Mouse (Mus musculus) Muller cell, postnatal 12 days (primary cell): ENCODE results near the gene Cmc2.

ENCODE experiments used
- DNase-seq: peaks from one replicate; pipeline ENCODE4 v3.0.0-alpha.2; 2015; ENCODE audit errors: inconsistent ontology term

Gene Cmc2

GRCm38 (mm10) chr8:116905836-116906235 is 15.4 kb downstream of the Cmc2 start:
- no peak for DNase-seq

GRCm38 (mm10) chr8:116905252-116905651 is 16.0 kb downstream of the Cmc2 start:
- DNase-seq: no peak

GRCm38 (mm10) chr8:116904736-116905135 is 16.5 kb downstream of the Cmc2 start:
- no peak for DNase-seq

GRCm38 (mm10) chr8:116895521-116895920 is 25.7 kb downstream of the Cmc2 start:
- no peak for DNase-seq

GRCm38 (mm10) chr8:116893938-116894337 is 27.3 kb downstream of the Cmc2 start:
- DNase-seq: no peak

GRCm38 (mm10) chr8:116892636-116893035 is 28.6 kb downstream of the Cmc2 start:
- DNase-seq: no peak

- DNase-seq: no peak
These were observed 29.1 kb downstream of the Cmc2 start for GRCm38 (mm10) chr8:116892130-116892529.

GRCm38 (mm10) chr8:116891446-116891845 is 29.8 kb downstream of the Cmc2 start:
- no peak for DNase-seq

GRCm38 (mm10) chr8:116887813-116888212 is 33.4 kb downstream of the Cmc2 start:
- no peak for DNase-seq

GRCm38 (mm10) chr8:116881396-116881795 is 39.9 kb downstream of the Cmc2 start:
- DNase-seq: no peak

GRCm38 (mm10) chr8:116875798-116876450 is 45.3 kb downstream of the Cmc2 start:
- no peak for DNase-seq

GRCm38 (mm10) chr8:116873986-116874385 is 47.3 kb downstream of the Cmc2 start:
- no peak for DNase-seq

- DNase-seq: no peak
These were observed 47.7 kb downstream of the Cmc2 start for GRCm38 (mm10) chr8:116873586-116873985.

- DNase-seq: no peak
These were observed 48.4 kb downstream of the Cmc2 start for GRCm38 (mm10) chr8:116872761-116873342.

GRCm38 (mm10) chr8:116868699-116869098 is 52.6 kb downstream of the Cmc2 start:
- DNase-seq: peak; percentile 29

GRCm38 (mm10) chr8:116867321-116867720 is 53.9 kb downstream of the Cmc2 start:
- DNase-seq: no peak

- DNase-seq: no peak
These were observed 54.9 kb downstream of the Cmc2 start for GRCm38 (mm10) chr8:116866118-116866903.

- no peak for DNase-seq
These were observed 56.7 kb downstream of the Cmc2 start for GRCm38 (mm10) chr8:116864514-116864913.

GRCm38 (mm10) chr8:116864022-116864387 is 57.2 kb downstream of the Cmc2 start:
- DNase-seq: no peak

GRCm38 (mm10) chr8:116863357-116864021 is 57.8 kb downstream of the Cmc2 start:
- peak; percentile 93 for DNase-seq

- DNase-seq: no peak
These were observed 59.1 kb downstream of the Cmc2 start for GRCm38 (mm10) chr8:116862191-116862590.

- DNase-seq: no peak
These were observed 69.2 kb downstream of the Cmc2 start for GRCm38 (mm10) chr8:116852042-116852441.
